Mouse (Mus musculus) erythroblast, adult 5-6 weeks (primary cell): ENCODE results near the gene Fem1b. TPM values are rescaled to one million over a fixed set of nuclear protein-coding genes. Genes with fewer than 3 reads are reported as not detected.

Experiments used
- ATAC-seq: replicated peaks from 2 replicates; pipeline ENCODE4 v1.8.0; 2016; ENCODE audit warnings: moderate number of reproducible peaks, mild to moderate bottlenecking, moderate TSS enrichment, inconsistent platforms; ENCODE audit not compliant: poor library complexity, low FRiP score, severe bottlenecking
- total RNA-seq, 2 experiments: library from RNA; stranded (forward) in 1 of 2; stranded (reverse) in 1 of 2; fragments of 150-400 nt in 1 of 2; fragments of 200-764, 138-1000 nt in 1 of 2; gene quantifications; 2 replicates each; pipeline versions ENCODE4 v1.2.3 to v1.2.4; 2015 to 2017; ENCODE audit warnings: low replicate concordance in 2 of 2

The Fem1b gene
- total RNA-seq, 2 experiments from 2014 or later = 7.5 to 14.7 TPM

DNA sequence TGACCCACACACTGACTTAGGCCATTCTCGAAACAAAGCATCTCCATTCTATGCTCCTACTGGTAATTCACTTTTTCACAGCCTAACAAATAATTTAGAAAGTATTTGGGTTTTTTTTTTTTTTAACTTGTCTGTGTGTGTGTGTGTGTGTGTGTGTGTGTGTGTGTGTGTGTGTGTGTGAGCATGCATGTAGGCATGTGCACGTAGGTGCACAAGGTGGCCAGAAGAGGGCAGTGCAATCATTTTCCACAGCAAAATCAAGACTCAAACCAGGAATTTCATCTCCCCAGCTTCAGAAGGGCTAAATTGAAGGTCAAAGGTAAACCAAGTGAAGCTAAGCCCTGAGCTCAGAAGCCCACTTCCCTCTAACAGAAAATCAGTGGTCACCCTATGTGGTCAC lies 27.5 kb downstream of the Fem1b start:
- no peak for ATAC-seq

GRCm38 (mm10) chr9:62782976-62783781 lies 28.6 kb downstream of the Fem1b start:
- no peak for ATAC-seq

DNA sequence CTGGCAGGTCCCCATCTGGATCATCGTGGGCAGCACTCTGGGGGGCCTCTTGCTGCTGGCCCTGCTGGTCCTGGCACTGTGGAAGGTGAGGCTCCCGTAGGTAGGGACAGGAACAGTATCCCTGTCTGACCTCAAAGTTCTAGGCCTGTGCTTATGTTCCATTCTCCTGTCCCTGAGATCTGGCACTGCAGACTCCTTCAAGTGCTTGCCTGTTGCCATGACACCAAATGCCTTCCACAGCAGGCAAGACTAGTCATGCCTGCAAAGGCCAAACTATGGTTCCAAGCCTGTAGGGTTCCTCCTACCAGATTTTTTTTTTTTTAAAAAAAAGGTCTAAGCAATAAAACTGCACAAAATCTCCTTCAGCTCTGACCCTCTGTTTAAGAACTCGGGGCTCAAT lies 29.8 kb downstream of the Fem1b start:
- ATAC-seq = no peak

DNA sequence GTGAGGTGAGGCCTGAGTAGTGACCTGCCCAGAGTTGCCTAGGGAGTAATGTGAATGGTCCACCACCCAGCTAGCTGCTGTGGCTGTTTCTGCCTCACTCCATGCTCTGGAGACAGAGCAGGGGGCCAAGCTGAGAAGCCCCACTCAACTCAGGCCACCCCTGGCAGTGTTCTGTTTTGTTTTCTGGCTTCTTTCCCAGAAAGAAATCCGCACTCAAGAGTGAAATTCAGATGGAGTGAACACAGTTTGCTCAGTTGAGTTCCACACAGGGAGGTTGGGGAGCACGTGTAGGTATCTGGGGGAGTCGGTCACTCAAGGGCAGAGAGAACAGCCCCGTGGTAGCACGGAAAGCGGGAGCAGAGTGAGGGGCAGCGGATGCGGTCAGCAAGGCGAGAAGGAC lies 33.0 kb downstream of the Fem1b start:
- no peak for ATAC-seq

- ATAC-seq = peak; percentile 77
These were observed 34.3 kb downstream of the Fem1b start for GRCm38 (mm10) chr9:62777461-62777860.

DNA sequence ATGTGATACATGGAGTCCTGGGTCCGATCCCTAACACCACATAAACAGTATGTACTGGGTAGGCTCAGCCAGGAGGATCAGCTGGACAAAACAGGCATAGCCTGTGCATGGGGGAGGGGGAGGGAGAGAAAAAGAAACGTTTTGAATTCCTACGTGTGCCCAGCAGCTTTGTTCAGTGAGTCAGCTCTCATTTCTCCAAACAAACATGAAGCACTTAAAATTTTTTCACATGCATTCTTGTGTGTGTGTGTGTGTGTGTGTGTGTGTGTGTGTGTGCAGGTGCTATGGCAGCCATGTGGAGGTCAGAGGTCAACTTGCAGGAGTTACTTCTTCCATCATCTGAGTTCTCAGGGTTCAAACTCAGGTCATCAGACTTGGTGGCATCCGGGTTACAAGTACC lies 36.3 kb downstream of the Fem1b start:
- no peak for ATAC-seq

DNA sequence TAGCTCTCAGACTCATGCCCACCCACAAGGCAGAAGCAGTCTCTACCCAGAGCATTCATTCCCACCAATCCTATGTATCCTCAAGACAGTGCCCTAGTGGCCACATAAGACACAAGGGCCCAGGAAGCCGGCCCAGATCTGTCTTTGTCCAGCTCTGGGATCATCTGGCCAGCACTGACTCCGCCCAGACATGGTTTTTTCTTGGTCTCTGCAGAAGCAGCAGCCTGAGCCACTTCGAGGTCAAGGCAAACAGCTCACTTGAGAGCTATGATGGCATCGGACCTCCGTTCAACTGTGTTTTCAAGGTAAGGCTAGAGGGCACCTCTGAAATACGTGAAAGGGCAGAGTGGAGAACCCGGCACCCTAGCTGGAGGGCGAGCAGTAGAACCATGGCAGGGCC lies 39.0 kb downstream of the Fem1b start:
- no peak for ATAC-seq

DNA sequence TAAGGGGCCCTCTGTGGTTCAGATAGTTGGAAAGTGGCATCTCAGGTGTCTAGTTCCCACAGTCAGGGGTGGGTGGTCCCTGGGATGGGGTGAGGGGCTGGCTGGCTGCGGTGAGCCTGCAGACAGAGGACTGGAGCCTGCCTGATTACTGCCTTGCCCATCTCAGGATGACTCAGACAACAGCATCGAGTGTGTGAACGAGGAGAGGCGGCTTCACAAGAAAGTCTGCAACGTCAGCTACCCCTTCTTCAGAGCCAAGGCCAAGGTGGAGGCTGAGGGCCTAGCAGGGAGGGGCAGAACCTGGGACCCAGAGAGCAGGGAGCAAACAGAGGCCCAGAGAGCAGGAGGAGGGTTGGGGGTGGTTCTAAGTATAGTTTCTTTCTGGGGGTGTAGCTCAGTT lies 43.4 kb downstream of the Fem1b start:
- no peak for ATAC-seq

DNA sequence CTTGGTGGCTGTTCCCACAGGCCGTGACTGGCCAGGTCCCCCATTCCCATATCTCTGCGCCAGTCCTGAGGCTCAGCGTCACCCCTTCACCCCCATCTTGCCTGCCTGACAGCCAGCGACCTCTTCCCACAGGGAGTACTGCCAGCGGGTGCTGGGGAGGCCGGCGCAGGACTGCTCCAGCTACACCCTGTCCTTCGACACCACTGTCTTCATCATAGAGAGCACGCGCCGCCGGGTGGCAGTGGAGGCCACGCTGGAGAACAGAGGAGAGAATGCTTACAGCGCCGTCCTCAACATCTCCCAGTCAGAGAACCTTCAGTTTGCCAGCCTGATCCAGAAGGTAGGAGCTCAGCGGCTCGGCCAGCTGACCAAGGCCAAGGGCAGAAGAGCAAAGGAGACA lies 44.3 kb downstream of the Fem1b start:
- ATAC-seq = no peak

DNA sequence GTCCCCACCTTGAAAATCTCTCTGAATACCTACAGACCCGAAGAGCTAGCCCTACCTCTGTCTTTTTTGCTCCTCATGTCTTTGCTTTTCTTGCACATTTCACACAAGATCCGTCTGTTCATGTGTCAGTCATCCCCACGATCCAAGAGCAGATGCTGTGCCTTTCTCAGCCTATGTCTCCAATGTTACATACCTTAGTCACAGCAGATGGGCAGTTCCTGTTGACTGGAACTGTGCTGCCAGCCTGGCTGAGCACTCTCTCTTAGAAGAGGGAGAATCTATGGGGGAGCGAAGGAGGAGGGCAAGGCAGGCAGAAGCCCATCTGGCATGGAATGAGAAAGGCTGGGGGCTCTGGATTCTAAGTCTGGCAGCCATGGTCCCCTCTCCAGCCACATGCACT lies 46.4 kb downstream of the Fem1b start:
- ATAC-seq = no peak

GRCm38 (mm10) chr9:62763478-62763877 lies 48.3 kb downstream of the Fem1b start:
- ATAC-seq = no peak

- ATAC-seq = no peak
These were observed 52.1 kb downstream of the Fem1b start for GRCm38 (mm10) chr9:62759601-62760000.

GRCm38 (mm10) chr9:62758288-62758687 lies 53.4 kb downstream of the Fem1b start:
- no peak for ATAC-seq

DNA sequence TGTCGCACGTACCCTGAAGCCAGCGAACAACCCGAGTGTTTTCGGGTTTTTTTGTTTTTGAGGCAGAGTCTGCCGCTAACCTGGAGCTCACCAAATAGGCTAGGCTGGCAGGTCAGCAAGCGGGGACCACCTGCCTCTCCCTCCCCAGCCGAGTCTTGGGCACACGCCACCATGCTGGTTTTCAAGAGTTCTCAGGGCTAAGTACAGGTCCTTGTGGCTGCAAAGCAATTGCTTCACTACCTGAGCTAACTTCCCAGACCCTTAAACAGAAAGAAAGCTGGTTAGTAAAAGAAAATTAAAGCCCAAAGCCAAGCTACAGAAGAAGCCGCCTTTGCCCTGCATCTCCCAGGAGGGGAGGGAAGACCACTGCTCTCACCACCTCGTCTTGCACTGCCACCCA lies 61.4 kb downstream of the Fem1b start:
- ATAC-seq = no peak

GRCm38 (mm10) chr9:62749666-62750065 lies 62.1 kb downstream of the Fem1b start:
- no peak for ATAC-seq

DNA sequence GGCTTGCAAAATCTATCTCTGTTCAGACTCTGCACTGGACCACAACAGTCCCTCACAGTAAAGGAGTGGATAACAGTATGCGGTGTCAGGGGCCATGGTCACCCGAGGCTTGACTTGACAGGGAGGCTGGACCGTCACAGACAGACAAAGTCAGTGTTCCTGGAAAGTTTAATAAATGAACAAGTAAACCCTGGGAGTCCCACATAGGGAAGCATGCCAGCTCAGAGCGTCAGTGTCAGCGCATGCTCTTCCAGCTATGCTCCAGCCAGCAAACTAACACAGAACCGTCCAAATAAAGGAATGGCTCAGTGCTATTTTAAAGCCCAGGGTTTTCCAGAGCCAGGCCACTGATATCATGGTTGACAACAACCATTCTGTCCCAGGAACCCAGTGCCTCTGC lies 65.1 kb downstream of the Fem1b start:
- ATAC-seq = no peak

DNA sequence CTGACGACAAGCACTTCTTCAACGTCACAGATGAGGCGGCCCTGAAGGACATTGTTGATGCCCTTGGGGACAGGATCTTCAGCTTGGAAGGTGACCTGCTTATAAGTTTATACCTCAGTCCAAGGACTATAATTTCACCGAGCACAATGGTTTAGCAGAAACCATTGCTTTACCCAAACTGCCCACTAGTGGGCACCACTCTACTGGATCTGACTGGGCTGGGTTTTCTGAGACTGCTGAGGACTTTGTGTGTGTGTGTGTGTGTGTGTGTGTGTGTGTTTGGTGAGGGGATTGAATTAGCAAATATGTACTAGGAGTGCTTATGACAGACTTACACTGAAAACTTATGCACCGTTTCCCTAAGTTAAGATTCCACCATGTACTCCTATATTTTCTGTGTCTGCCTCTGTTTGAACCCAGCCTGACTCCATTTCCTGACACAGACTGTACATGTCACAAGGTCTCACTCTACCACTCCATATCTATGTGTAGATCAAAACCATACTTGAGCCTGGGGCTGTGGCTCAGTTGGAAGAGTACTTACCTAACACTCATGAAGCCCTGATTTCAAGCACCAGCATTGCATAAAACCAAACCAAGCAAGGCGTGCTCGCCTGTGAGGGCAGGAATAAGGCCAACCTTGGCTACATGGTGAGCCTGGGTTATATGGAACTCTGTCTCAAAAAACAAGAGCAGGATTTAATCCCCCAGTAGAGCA lies 67.0 kb downstream of the Fem1b start:
- peak; percentile 63; the same call in 1 of the 2 replicates for ATAC-seq
